Comparison of ENCODE assay signal across 9 mouse cellular contexts in genomic region chr8:89271381-89272355, GRCm38 (mm10).
DNase-seq lines count a peak whose midpoint lies in the region; ATAC-seq and TF ChIP-seq lines count a peak whose summit lies in the region.
"Had no signal": no experiment of that assay in that cellular context is flagged by ENCODE, and none has a peak within 500 bp of the region (broad histone marks: within the 10 kb centered on the region; RNA-seq: fewer than 3 reads in every experiment).

No protein-coding gene starts in this region.

- WGBS in kidney, embryonic 15.5 days, result 25% methylated on average over 22 of the region's 22 CpGs
- 30% methylated on average over 22 of the region's 22 CpGs for WGBS in cerebellum, adult 2 months
- WGBS in forebrain, embryonic 16.5 days, result 3% methylated on average over 22 of the region's 22 CpGs
- WGBS in midbrain, embryonic 10.5 days, result 1% methylated on average over 21 of the region's 22 CpGs

- H3K9me3 ChIP-seq in kidney, embryonic 15.5 days (replicated peaks), result no peaks in the 10 kb centered on the region
- H3K9me3 ChIP-seq in forebrain, embryonic 16.5 days (ENCODE audit: control insufficient read depth, low read length), result no peaks in the 10 kb centered on the region
- H3K9me3 ChIP-seq in midbrain, embryonic 10.5 days (replicated peaks), result no peaks in the 10 kb centered on the region

- peak overlapping the region; percentile 44; the same call in 1 of the 2 replicates for H3K9ac ChIP-seq in kidney, embryonic 15.5 days
- H3K9ac ChIP-seq in forebrain, embryonic 16.5 days (replicated peaks; ENCODE audit: low read depth, low read length), result peak overlapping the region; percentile 27; the same call in 1 of the 2 replicates

- TF ChIP-seq CTCF in cerebellum, adult 2 months (IDR thresholded peaks at IDR 0.05; ENCODE audit: borderline replicate concordance, insufficient read depth, low read depth, low read length), result no peak

- no peak for TF ChIP-seq POLR2A in cerebellum, adult 2 months (IDR thresholded peaks at IDR 0.05; ENCODE audit: borderline replicate concordance, insufficient read depth, low read length)

- peak; percentile 86 for ATAC-seq in kidney, embryonic 15.5 days (replicated peaks; ENCODE audit: low FRiP score)
- ATAC-seq in forebrain, embryonic 16.5 days, result peak; percentile 85
- ATAC-seq: Patski had no signal

- peak overlapping the region; percentile 75 for H3K4me2 ChIP-seq in kidney, embryonic 15.5 days
- peak overlapping the region; percentile 61 for H3K4me2 ChIP-seq in forebrain, embryonic 16.5 days (ENCODE audit: low read length)

- peak overlapping the region; percentile 40 for H3K4me3 ChIP-seq in kidney, embryonic 15.5 days (replicated peaks)
- peak overlapping the region; percentile 3 for H3K4me3 ChIP-seq in cerebellum, adult 2 months (replicated peaks; ENCODE audit: insufficient read depth, low read depth, low read length)
- H3K4me3 ChIP-seq in forebrain, embryonic 16.5 days (replicated peaks; ENCODE audit: low read length), result peak overlapping the region; percentile 35
- peak overlapping the region; percentile 49 for H3K4me3 ChIP-seq in midbrain, embryonic 10.5 days

- H3K27me3 ChIP-seq in kidney, embryonic 15.5 days, result peaks cover 8% of the 10 kb centered on the region
- no peaks in the 10 kb centered on the region for H3K27me3 ChIP-seq in cerebellum, adult 2 months (ENCODE audit: control insufficient read depth, insufficient read depth, low read length)
- H3K27me3 ChIP-seq in forebrain, embryonic 16.5 days (replicated peaks; ENCODE audit: control insufficient read depth, insufficient read depth, low read length), result no peaks in the 10 kb centered on the region
- H3K27me3 ChIP-seq in midbrain, embryonic 10.5 days (ENCODE audit: low read depth, poor library complexity, severe bottlenecking), result peaks cover 19% of the 10 kb centered on the region; the same call in 1 of the 2 replicates
- H3K27me3 ChIP-seq: Patski had no signal

- no peaks in the 10 kb centered on the region for H3K36me3 ChIP-seq in kidney, embryonic 15.5 days
- H3K36me3 ChIP-seq in forebrain, embryonic 16.5 days (ENCODE audit: control insufficient read depth, insufficient read depth), result no peaks in the 10 kb centered on the region
- H3K36me3 ChIP-seq in midbrain, embryonic 10.5 days, result no peaks in the 10 kb centered on the region

- peak overlapping the region; percentile 89 for H3K27ac ChIP-seq in kidney, embryonic 15.5 days
- H3K27ac ChIP-seq in cerebellum, adult 2 months (ENCODE audit: insufficient read depth, low read length), result no peak overlapping the region
- H3K27ac ChIP-seq in forebrain, embryonic 16.5 days (ENCODE audit: low read length), result peak overlapping the region; percentile 58
- peak overlapping the region; percentile 90 for H3K27ac ChIP-seq in midbrain, embryonic 10.5 days (replicated peaks)

- DNase-seq in kidney, adult 18-20 months, result no peak
- DNase-seq in cerebellum, adult 2 months, result peak; percentile 9 to 24
- peak; percentile 80 for DNase-seq in midbrain, embryonic 10.5 days (ENCODE audit: low spot score)
- DNase-seq in adrenal gland, adult (ENCODE audit: inconsistent age in 2 of 2, low spot score in 1 of 2), result no peak
- no peak for DNase-seq in urinary bladder, postnatal 10 days (ENCODE audit: low spot score)
- DNase-seq in right cerebral cortex, postnatal 25 days, result no peak

- H3K4me1 ChIP-seq in kidney, embryonic 15.5 days, result peaks cover 25% of the 10 kb centered on the region
- H3K4me1 ChIP-seq in cerebellum, adult 2 months (ENCODE audit: control insufficient read depth, insufficient read depth, low read length), result peaks cover 4% of the 10 kb centered on the region
- H3K4me1 ChIP-seq in forebrain, embryonic 16.5 days (replicated peaks; ENCODE audit: control insufficient read depth, insufficient read depth, low read length), result peaks cover 12% of the 10 kb centered on the region
- H3K4me1 ChIP-seq in midbrain, embryonic 10.5 days, result peaks cover 52% of the 10 kb centered on the region

Comparison
In these comparisons a context has a peak if more than half of its experiments do, and no peak if none do; other contexts are left out.
1. DNase-seq: peak in cerebellum, adult 2 months (2 of 2) and midbrain, embryonic 10.5 days (single experiment); none in kidney, adult 18-20 months (single experiment), adrenal gland, adult (0 of 2), urinary bladder, postnatal 10 days (single experiment) and right cerebral cortex, postnatal 25 days (single experiment).
2. Peak in every context shown above with its lines, with median percentiles within 50 percentile points of each other: H3K4me3 ChIP-seq.